Mouse (Mus musculus): ENCODE results near the gene Spdye4c.

- TF ChIP-seq CTCF (IDR thresholded peaks at IDR 0.05; ENCODE audit: low read depth, low read length), result no peak
- no peak for TF ChIP-seq POLR2A (IDR thresholded peaks at IDR 0.05; ENCODE audit: borderline replicate concordance, low read depth, low read length)
These were observed 41.4 kb upstream of the Spdye4c start for GRCm38 (mm10) chr2:128549561-128549960.

Data from bone marrow macrophage, adult 2 months (primary cell).